Mouse (Mus musculus): ENCODE data around the gene Klk12. TPM values are rescaled to one million over a fixed set of nuclear protein-coding genes. Genes with fewer than 3 reads are reported as not detected.

Gene Klk12
- total RNA-seq, 2 experiments from 2014 or later, result not detected

DNA sequence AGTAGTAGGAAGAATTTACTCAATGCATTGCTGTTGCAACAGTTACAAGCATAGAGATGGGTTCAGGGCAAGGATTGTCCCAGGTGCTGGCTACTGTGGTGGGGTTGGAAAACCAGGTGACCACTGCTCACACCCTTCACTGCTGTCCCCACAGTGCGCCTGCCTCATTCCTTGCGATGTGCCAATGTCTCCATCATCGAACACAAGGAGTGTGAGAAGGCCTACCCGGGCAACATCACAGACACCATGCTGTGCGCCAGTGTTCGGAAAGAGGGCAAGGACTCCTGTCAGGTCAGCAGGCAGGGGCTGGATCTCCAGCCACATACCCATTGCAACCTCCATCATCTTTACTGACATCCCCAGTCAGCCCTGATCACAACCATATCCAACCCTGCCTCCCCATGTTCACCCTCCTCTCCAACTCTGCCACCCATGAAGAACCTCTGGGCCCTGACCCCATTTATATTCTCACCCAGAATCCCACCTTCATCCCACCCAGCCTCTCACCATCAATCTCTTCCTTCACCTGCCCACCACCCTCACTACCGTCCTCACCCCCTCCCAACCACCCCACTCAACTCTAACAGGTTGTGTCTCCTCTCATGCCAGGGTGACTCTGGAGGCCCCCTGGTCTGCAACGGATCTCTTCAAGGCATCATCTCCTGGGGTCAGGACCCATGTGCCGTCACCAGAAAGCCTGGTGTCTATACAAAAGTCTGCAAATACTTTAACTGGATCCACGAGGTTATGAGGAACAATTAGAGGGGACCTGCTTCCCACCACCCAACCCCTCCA is 9.7 kb downstream of the Klk12 start:
- intact Hi-C loops (cut with DNase I), result no loop called here
- DNase-seq (ENCODE audit: extremely low spot score in 1 of 2, low spot score in 2 of 2), result peak in 1 of 2 experiments; percentile 3
- Histone ChIP-seq H3K27ac (no peak overlapping the region), H3K4me3 (no peak overlapping the region)
- TF ChIP-seq CTCF (IDR thresholded peaks at IDR 0.05), result no peak

GRCm38 (mm10) chr7:43780241-43780640 is 11.5 kb downstream of the Klk12 start:
- no peak overlapping the region for H3K4me3 ChIP-seq
- no peak overlapping the region for H3K27ac ChIP-seq
- intact Hi-C loops (cut with DNase I), result loop anchor here (5.0 kb wide), 1 partner anchor 98 kb away; no protein-coding TSS in a partner anchor
- TF ChIP-seq CTCF (IDR thresholded peaks at IDR 0.05), result no peak
- no peak for DNase-seq (ENCODE audit: extremely low spot score in 1 of 2, low spot score in 2 of 2)

- H3K4me3 ChIP-seq, result no peak within 1 kb of the TSS
- H3K27ac ChIP-seq, result no peak within 1 kb of the TSS
- intact Hi-C loops (cut with DNase I), result loop anchor here (5.0 kb wide), 1 partner anchor 98 kb away; no protein-coding TSS in a partner anchor
- DNase-seq (ENCODE audit: extremely low spot score in 1 of 2, low spot score in 2 of 2), result no peak
- TF ChIP-seq CTCF (IDR thresholded peaks at IDR 0.05), result no peak
Measured at GRCm38 (mm10) chr7:43780746-43781145, 12.0 kb downstream of the Klk12 start, which contains the start of gene Klk10. Klk10 (plus strand) TSS chr7:43781035.

- H3K4me3 ChIP-seq, result no peak overlapping the region
- intact Hi-C loops (cut with DNase I), result loop anchor here (5.0 kb wide), 1 partner anchor 99 kb away; no protein-coding TSS in a partner anchor
- no peak for TF ChIP-seq CTCF (IDR thresholded peaks at IDR 0.05)
- no peak for DNase-seq (ENCODE audit: extremely low spot score in 1 of 2, low spot score in 2 of 2)
- no peak overlapping the region for H3K27ac ChIP-seq
Measured at GRCm38 (mm10) chr7:43781541-43781940, 12.8 kb downstream of the Klk12 start.

GRCm38 (mm10) chr7:43782275-43783265 is 13.9 kb downstream of the Klk12 start:
- intact Hi-C loops (cut with DNase I), result loop anchor here (5.0 kb wide), 1 partner anchor 100 kb away; no protein-coding TSS in a partner anchor
- DNase-seq (ENCODE audit: extremely low spot score in 1 of 2, low spot score in 2 of 2), result peak; percentile 61 to 71
- no peak overlapping the region for H3K27ac ChIP-seq
- H3K4me3 ChIP-seq, result no peak overlapping the region
- peak; percentile 77 for TF ChIP-seq CTCF (IDR thresholded peaks at IDR 0.05)

DNA sequence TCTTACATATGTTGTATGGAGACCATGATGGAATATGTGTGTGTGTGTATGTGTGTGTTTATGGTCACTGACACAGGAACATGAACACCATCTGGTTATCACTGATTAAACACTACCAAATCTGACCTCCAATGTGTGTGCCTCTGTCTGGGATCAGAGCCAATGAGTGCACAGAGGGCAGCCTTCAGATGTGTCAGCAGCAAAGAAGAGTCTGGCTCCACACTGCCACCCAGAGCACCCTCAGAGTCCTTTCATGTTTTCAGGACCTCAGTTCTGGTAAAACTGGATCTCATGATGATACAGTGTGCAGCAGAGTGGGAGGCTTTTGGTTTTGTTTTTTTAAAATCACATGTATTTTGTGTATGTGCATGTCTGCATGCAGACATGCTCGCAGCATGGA is 16.6 kb downstream of the Klk12 start:
- DNase-seq (ENCODE audit: extremely low spot score in 1 of 2, low spot score in 2 of 2), result no peak
- Histone ChIP-seq H3K4me3 (no peak overlapping the region), H3K27ac (no peak overlapping the region)
- TF ChIP-seq CTCF (IDR thresholded peaks at IDR 0.05), result peak; percentile 21
- intact Hi-C loops (cut with DNase I), result loop anchor here (5.0 kb wide), 1 partner anchor 107 kb away; no protein-coding TSS in a partner anchor

DNA sequence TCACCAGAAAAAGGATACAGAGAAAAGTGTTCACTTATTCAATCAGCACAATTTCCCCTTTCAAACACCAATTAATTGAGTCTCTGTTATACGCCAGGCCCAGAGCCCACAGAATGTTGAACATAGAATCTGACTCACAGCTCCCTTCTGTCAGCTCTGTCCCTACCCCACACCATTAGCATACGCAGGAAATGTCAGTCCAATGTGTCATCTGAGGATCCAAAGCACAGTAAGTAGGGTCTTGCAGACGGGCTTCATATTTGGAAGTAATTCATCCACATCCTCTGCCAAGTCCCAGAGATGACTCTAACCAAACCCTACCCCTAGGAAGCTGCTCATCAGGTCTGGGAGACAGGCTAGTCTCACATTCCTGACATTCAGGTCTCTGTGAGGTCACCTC is 19.4 kb downstream of the Klk12 start:
- no peak for TF ChIP-seq CTCF (IDR thresholded peaks at IDR 0.05)
- H3K4me3 ChIP-seq, result no peak overlapping the region
- intact Hi-C loops (cut with DNase I), result loop anchor here (5.0 kb wide), 1 partner anchor 104 kb away; no protein-coding TSS in a partner anchor
- no peak for DNase-seq (ENCODE audit: extremely low spot score in 1 of 2, low spot score in 2 of 2)
- no peak overlapping the region for H3K27ac ChIP-seq

DNA sequence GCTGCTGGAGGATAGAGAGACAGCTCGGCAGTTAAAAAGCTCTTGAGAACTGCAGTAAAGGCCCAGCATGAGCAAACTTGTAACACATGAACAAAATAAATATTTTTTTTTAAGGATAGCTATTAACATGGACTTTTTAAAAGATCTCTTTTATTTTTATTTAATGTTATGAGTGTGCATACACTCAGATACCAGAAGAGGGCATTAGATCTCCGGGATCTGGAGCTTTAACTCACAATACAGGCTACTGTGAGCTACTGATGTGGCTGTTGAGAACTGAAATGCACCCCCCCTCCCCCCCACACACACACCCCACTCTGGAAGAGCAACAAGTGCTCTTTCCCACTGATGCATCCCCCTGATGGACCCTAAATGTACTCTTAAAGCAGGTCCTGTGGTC is 20.6 kb downstream of the Klk12 start:
- no peak for DNase-seq (ENCODE audit: extremely low spot score in 1 of 2, low spot score in 2 of 2)
- intact Hi-C loops (cut with DNase I), result loop anchor here (5.0 kb wide), 1 partner anchor 103 kb away; no protein-coding TSS in a partner anchor
- Histone ChIP-seq H3K27ac (no peak overlapping the region), H3K4me3 (no peak overlapping the region)
- TF ChIP-seq CTCF (IDR thresholded peaks at IDR 0.05), result peak; percentile 49

DNA sequence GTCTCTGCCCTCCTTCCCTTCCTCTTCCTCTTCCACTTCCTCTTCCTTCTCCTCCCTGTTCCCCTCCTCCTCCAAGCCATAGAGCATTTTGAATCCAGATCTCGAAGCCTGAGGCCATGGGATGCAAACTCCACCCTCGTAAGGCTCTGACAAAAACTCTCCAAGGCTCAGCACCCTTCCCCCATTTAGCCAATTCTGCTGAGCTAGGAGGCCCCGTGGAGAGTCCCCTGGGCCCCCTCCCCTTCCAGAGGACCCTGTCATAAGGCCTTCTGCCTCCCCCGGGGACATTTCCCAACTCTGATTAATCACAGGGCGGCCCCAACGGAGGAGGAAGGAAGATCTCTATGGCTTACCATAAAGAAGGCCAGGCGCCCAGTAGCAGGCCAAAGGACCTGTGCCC is 22.9 kb downstream of the Klk12 start, which contains the start of gene Klk9:
TSS of gene Klk9 (plus strand) at position 301 of the 400 bp plus-strand sequence.
- Histone ChIP-seq H3K4me3 (no peak within 1 kb of the TSS), H3K27ac (no peak within 1 kb of the TSS)
- no peak for TF ChIP-seq CTCF (IDR thresholded peaks at IDR 0.05)
- no peak for DNase-seq (ENCODE audit: extremely low spot score in 1 of 2, low spot score in 2 of 2)
- intact Hi-C loops (cut with DNase I), result loop anchor here (5.0 kb wide), 1 partner anchor 81 kb away; no protein-coding TSS in a partner anchor

GRCm38 (mm10) chr7:43796355-43796754 is 27.7 kb downstream of the Klk12 start:
- intact Hi-C loops (cut with DNase I), result no loop called here
- no peak for TF ChIP-seq CTCF (IDR thresholded peaks at IDR 0.05)
- peak overlapping the region; percentile 56 for H3K4me3 ChIP-seq
- no peak for DNase-seq (ENCODE audit: extremely low spot score in 1 of 2, low spot score in 2 of 2)
- H3K27ac ChIP-seq, result no peak overlapping the region

DNA sequence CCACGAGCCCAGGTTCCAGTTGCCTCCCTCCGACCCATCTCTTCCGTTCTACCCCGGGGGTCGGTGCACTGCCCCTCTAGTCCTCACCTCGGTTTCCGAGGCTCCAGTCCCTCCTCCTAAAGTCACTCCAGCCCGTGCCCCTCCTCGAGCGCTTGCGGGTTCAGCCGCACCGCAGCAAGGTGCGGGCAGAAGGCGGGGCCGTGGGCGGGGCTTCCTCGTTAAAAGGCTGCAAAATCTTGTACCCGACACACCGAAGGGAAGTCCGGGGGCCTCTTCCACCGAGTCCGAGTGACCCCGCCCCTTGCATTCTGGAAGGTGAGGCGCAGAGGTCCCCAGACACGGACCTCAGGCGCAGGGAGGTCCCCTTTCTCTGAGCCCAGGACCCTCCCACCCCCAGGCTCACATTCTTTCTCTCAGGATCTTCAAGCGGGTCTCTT is 28.7 kb downstream of the Klk12 start, which contains the start of gene Klk8:
TSS of gene Klk8 (plus strand) at position 245 of the 437 bp plus-strand sequence.
- DNase-seq (ENCODE audit: extremely low spot score in 1 of 2, low spot score in 2 of 2), result no peak
- intact Hi-C loops (cut with DNase I), result no loop called here
- Histone ChIP-seq H3K27ac (no peak within 1 kb of the TSS), H3K4me3 (peak within 1 kb of the TSS; percentile 56)
- TF ChIP-seq CTCF (IDR thresholded peaks at IDR 0.05), result no peak

Measured in left cerebral cortex, adult 2 months (tissue).